Mouse (Mus musculus): ENCODE data around the gene Pde11a.
"Not testable (repeated sequence)": the region's sequence is repeated elsewhere in the genome, so short reads cannot be mapped to it uniquely, and the experiment has no call there.

Pde11a gene

DNA sequence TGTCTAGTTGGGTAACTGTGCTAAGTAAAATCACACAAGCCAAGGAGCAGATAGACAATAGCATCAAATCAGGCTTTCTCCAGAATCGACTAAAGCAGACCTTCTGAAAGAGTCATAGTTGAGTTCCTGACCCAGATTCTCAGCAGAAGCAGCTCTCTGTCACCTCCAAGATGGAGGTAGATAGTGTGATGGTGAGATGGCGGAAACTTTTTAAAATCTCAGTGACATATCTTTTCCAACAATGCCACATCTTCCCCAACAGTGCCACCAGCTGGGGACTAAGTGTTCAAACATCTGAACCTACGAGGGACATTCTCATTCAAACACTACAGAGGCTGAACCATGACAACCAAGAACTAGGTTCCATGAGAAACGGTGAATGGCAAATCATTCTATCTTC, 355.9 kb downstream of the Pde11a start:
- H3K36me3 ChIP-seq (ENCODE audit: control insufficient read depth, insufficient read depth, low read length, poor library complexity, severe bottlenecking): no peaks in the 10 kb centered on the region
- DNase-seq (ENCODE audit: low read depth, low spot score): no peak
- H3K27me3 ChIP-seq (ENCODE audit: control insufficient read depth, insufficient read depth, low read length, poor library complexity, severe bottlenecking): no peaks in the 10 kb centered on the region

GRCm38 (mm10) chr2:75981440-75982081, 357.0 kb downstream of the Pde11a start, which contains the start of gene Ttc30a1:
Ttc30a1 (minus strand) TSS chr2:75981967.
- DNase-seq (ENCODE audit: low read depth, low spot score): peak; percentile 83
- not testable (repeated sequence) for H3K36me3 ChIP-seq (ENCODE audit: control insufficient read depth, insufficient read depth, low read length, poor library complexity, severe bottlenecking); H3K27me3 ChIP-seq (ENCODE audit: control insufficient read depth, insufficient read depth, low read length, poor library complexity, severe bottlenecking)

DNA sequence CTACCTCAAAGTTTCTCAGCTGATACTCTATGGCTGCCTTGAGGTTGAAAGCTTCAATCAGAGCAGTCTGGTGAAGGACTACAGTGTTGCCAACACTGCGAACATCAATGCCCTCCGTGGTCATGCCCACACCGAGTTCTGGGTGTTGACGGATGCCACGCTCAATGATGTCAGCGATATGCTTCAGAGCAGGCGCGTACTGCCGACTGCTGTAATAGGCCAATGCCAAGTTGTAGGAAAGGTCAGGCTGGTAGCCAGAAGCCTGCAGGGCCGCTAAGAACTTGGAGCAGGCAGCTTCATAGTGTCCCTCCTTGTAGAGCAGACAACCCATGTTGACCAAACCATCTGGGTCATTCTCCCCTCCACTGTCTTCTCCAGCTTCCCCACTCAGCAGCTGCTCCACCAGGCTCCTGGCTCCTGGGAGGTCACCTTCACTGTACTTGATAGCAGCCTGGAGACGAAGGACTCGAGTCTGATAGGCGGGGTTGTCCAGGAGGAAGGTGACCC, 357.6 kb downstream of the Pde11a start:
- H3K27me3 ChIP-seq (ENCODE audit: control insufficient read depth, insufficient read depth, low read length, poor library complexity, severe bottlenecking); DNase-seq (ENCODE audit: low read depth, low spot score); H3K36me3 ChIP-seq (ENCODE audit: control insufficient read depth, insufficient read depth, low read length, poor library complexity, severe bottlenecking): not testable (repeated sequence)

DNA sequence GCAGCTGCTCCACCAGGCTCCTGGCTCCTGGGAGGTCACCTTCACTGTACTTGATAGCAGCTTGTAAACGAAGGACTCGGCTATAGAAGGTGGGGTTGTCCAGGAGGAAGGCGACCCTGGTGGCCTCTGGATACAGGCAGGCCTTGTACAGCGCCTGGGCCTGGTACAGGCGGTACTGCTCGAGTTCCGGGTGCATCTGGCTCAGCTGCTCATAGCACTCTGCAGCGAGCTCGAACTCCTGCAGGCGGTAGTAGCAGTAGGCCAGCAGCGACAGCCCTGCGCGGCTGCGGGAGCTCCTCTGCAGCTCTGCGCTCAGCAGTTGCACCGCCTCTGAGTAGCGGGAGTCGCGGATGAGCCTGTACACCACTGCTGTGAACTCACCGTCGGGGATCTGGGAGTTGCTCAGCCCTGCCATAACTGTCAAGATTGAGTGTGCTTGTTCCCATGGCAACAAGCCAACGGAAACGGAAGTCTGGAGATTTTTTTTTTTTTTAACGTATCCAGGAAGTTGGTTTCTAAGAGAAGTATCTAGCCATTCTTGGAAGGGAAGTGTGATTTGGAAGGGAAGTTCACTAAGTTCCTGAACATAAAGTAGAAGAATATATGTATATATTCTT, 360.7 kb downstream of the Pde11a start, which contains the start of gene Ttc30a2:
TSS of gene Ttc30a2 (minus strand) at position 419 of the 617 bp plus-strand sequence.
- H3K27me3 ChIP-seq (ENCODE audit: control insufficient read depth, insufficient read depth, low read length, poor library complexity, severe bottlenecking); H3K36me3 ChIP-seq (ENCODE audit: control insufficient read depth, insufficient read depth, low read length, poor library complexity, severe bottlenecking): not testable (repeated sequence)
- peak; percentile 34 for DNase-seq (ENCODE audit: low read depth, low spot score)

DNA sequence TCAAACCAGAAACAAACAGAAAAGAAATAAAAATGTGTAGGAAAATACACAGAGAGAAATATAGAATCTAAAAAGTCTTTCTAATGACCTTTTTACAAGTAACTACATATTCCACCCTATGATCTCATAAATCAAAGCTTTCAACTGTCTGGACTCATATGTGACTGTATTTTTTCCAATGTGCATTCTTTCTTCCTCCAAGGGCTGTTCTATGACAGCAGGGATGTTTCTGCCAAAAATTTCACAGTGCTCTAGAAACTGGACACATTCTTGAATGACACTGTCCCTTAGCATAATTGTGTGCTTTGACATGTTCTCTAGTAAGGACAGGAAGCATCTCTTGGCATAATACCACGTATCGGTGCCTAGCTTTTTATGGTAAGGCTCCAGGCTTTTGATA, 362.5 kb downstream of the Pde11a start:
- not testable (repeated sequence) for H3K27me3 ChIP-seq (ENCODE audit: control insufficient read depth, insufficient read depth, low read length, poor library complexity, severe bottlenecking)

GRCm38 (mm10) chr2:75974131-75974530, 364.4 kb downstream of the Pde11a start:
- Histone ChIP-seq H3K36me3 (ENCODE audit: control insufficient read depth, insufficient read depth, low read length, poor library complexity, severe bottlenecking) (no peaks in the 10 kb centered on the region), H3K27me3 (ENCODE audit: control insufficient read depth, insufficient read depth, low read length, poor library complexity, severe bottlenecking) (no peaks in the 10 kb centered on the region)
- no peak for DNase-seq (ENCODE audit: low read depth, low spot score)

More for the DNA sequence above, 362.5 kb downstream of the Pde11a start:
- DNase-seq (ENCODE audit: low read depth, low spot score); H3K36me3 ChIP-seq (ENCODE audit: control insufficient read depth, insufficient read depth, low read length, poor library complexity, severe bottlenecking): not testable (repeated sequence)

DNA sequence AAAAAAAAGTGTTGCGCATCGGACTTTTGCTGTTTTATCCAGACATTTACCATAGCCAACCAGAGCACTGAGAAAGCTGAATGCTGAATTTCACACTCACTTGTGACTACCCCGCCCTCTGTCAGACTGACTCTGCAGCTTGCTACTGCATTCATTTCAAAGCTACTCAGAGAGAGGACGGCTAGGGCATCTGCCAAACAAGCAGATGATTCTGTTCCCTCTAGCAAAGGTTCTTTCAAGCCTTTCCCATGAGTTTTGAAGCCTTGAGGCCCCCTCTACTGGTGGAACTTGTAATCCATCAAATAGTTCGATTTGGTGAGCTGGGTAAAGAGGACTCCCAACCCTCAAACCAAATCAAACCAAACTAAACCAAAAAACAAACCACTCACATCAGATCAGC, 373.6 kb downstream of the Pde11a start:
- DNase-seq (ENCODE audit: low read depth, low spot score): peak; percentile 71
- no peaks in the 10 kb centered on the region for H3K27me3 ChIP-seq (ENCODE audit: control insufficient read depth, insufficient read depth, low read length, poor library complexity, severe bottlenecking)
- H3K36me3 ChIP-seq (ENCODE audit: control insufficient read depth, insufficient read depth, low read length, poor library complexity, severe bottlenecking): no peaks in the 10 kb centered on the region

DNA sequence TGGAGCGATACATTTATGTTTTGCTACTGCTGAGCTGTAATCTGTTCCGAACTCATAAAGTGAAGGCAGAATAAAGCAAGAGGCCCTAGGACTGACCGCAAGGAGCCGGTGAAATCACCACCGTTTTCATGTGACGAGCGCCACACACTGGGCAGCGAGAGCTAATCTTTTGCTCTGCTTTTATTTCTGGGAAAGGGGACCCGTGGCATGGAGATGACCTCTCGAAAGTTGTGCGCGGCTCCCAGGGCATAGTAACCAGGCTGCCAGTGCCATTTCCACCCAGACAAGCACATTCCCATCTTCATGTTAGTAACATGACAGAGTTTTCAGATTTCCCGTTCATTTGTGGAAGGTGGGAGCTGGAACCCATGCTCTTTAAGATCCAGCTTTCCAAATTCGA, 374.1 kb downstream of the Pde11a start:
- no peaks in the 10 kb centered on the region for H3K27me3 ChIP-seq (ENCODE audit: control insufficient read depth, insufficient read depth, low read length, poor library complexity, severe bottlenecking)
- peak; percentile 44 for DNase-seq (ENCODE audit: low read depth, low spot score)
- no peaks in the 10 kb centered on the region for H3K36me3 ChIP-seq (ENCODE audit: control insufficient read depth, insufficient read depth, low read length, poor library complexity, severe bottlenecking)

DNA sequence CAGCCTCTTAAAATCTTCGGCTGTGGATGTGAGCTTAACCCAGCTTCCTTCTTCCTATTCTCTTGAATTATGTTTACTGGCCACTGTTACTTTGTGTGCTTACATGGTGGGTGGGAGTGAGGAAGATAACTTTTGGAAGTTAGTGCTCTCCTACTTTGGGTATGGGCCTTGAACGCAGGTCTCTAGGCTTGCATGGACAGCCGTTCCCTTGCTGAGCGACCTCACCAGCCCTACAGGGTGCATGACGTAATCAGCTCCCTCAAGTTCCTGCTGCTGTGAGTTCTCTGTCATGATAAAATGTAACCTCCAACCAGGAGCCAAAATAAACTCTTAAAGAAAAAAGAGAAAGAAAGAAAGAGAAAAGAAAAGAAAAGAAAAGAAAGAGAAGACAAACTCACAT, 374.5 kb downstream of the Pde11a start:
- DNase-seq (ENCODE audit: low read depth, low spot score): no peak
- no peaks in the 10 kb centered on the region for H3K27me3 ChIP-seq (ENCODE audit: control insufficient read depth, insufficient read depth, low read length, poor library complexity, severe bottlenecking)
- no peaks in the 10 kb centered on the region for H3K36me3 ChIP-seq (ENCODE audit: control insufficient read depth, insufficient read depth, low read length, poor library complexity, severe bottlenecking)

DNA sequence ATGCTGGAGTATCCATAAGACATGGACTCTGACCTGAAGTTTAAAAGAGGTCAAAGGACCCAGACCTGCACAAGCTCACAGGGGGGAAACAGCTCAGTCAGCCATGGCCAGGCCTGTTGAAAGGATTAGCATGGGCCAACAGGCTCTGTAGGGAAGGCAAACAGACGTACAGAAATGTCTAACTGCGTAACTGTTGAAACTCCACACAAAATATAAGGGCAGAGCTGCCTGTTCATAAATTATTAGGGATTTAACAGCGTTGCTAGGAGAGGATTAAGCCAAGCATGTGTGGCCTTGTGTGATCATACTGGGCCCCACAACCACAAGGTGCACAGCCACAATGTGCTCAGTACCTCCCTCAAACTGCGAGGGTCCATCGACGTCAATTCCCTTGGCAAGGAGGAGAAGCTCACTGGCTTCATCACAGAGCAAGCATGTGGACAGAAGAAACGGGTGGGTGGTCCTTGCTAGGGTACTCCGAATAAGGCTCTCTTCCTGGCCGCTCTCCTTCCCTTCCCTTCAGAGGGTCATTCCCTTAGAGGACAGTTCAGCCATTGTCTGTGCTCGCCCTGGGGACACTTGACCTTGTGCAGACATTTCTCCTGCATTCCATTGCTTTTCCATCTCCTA, 375.2 kb downstream of the Pde11a start:
- no peak for DNase-seq (ENCODE audit: low read depth, low spot score)
- no peaks in the 10 kb centered on the region for H3K27me3 ChIP-seq (ENCODE audit: control insufficient read depth, insufficient read depth, low read length, poor library complexity, severe bottlenecking)
- H3K36me3 ChIP-seq (ENCODE audit: control insufficient read depth, insufficient read depth, low read length, poor library complexity, severe bottlenecking): no peaks in the 10 kb centered on the region

GRCm38 (mm10) chr2:75960366-75961330, 377.9 kb downstream of the Pde11a start:
- Histone ChIP-seq H3K27me3 (ENCODE audit: control insufficient read depth, insufficient read depth, low read length, poor library complexity, severe bottlenecking) (no peaks in the 10 kb centered on the region), H3K36me3 (ENCODE audit: control insufficient read depth, insufficient read depth, low read length, poor library complexity, severe bottlenecking) (no peaks in the 10 kb centered on the region)
- DNase-seq (ENCODE audit: low read depth, low spot score): no peak

GRCm38 (mm10) chr2:75959850-75960365, 378.7 kb downstream of the Pde11a start:
- H3K36me3 ChIP-seq (ENCODE audit: control insufficient read depth, insufficient read depth, low read length, poor library complexity, severe bottlenecking): no peaks in the 10 kb centered on the region
- no peak for DNase-seq (ENCODE audit: low read depth, low spot score)
- H3K27me3 ChIP-seq (ENCODE audit: control insufficient read depth, insufficient read depth, low read length, poor library complexity, severe bottlenecking): no peaks in the 10 kb centered on the region

GRCm38 (mm10) chr2:75959183-75959849, 379.3 kb downstream of the Pde11a start:
- Histone ChIP-seq H3K27me3 (ENCODE audit: control insufficient read depth, insufficient read depth, low read length, poor library complexity, severe bottlenecking) (no peaks in the 10 kb centered on the region), H3K36me3 (ENCODE audit: control insufficient read depth, insufficient read depth, low read length, poor library complexity, severe bottlenecking) (no peaks in the 10 kb centered on the region)
- no peak for DNase-seq (ENCODE audit: low read depth, low spot score)

DNA sequence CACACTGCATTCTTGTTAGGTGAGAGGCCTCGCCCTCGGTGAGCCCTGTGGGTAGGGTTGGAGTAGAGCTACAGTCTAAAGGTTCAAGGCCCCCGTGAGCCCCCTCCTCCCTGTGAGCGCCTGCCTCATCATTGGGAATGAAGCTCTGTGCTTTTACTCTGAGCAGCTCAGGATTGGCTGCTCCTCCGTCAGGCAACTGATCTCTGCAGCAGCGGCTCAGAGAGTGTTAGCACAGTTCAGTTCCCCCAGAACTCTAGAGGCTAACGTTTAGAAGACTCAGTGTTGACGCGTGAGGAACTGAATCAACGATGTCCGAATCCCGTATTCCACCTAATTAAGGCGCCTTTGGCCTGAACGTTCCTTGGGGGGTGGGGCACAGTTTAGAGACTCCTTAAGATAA, 382.9 kb downstream of the Pde11a start:
- Histone ChIP-seq H3K36me3 (ENCODE audit: control insufficient read depth, insufficient read depth, low read length, poor library complexity, severe bottlenecking) (no peaks in the 10 kb centered on the region), H3K27me3 (ENCODE audit: control insufficient read depth, insufficient read depth, low read length, poor library complexity, severe bottlenecking) (no peaks in the 10 kb centered on the region)
- DNase-seq (ENCODE audit: low read depth, low spot score): no peak

All from splenic B cell, adult 2 months (primary cell).